Mouse (Mus musculus): Measurements from ENCODE around the gene Fgf12. TPM values are rescaled to one million over a fixed set of nuclear protein-coding genes. Genes with fewer than 3 reads are reported as not detected.

Fgf12 gene
- polyA plus RNA-seq, 1 experiment from 2014 or later: 0.74 TPM

- Histone ChIP-seq H3K27me3 (ENCODE audit: control insufficient read depth, insufficient read depth, low read length) (no peaks in the 10 kb centered on the region), H3K4me3 (ENCODE audit: low read depth, low read length) (no peak overlapping the region), H3K36me3 (ENCODE audit: control insufficient read depth, insufficient read depth, low read length) (no peaks in the 10 kb centered on the region), H3K9ac (ENCODE audit: low read length) (no peak overlapping the region), H3K27ac (replicated peaks) (no peak overlapping the region), H3K4me1 (replicated peaks; ENCODE audit: control insufficient read depth, insufficient read depth) (no peaks in the 10 kb centered on the region), H3K9me3 (ENCODE audit: control insufficient read depth, low read length) (no peaks in the 10 kb centered on the region), H3K4me2 (replicated peaks; ENCODE audit: low read depth) (no peak overlapping the region)
- no peak for TF ChIP-seq EP300 (optimal IDR thresholded peaks at IDR 0.05)
- no peak for TF ChIP-seq CTCF (IDR thresholded peaks at IDR 0.05; ENCODE audit: low read depth)
- 47% methylated on average over 1 of the region's 1 CpGs for WGBS
- DNase-seq (ENCODE audit: low spot score) (no peak), ATAC-seq (ENCODE audit: low FRiP score, low TSS enrichment) (no peak)
Measured at GRCm38 (mm10) chr16:28336700-28337099, 416.2 kb downstream of the Fgf12 start.

- Histone ChIP-seq H3K4me3 (ENCODE audit: low read depth, low read length) (no peak overlapping the region), H3K27me3 (ENCODE audit: control insufficient read depth, insufficient read depth, low read length) (no peaks in the 10 kb centered on the region), H3K4me1 (replicated peaks; ENCODE audit: control insufficient read depth, insufficient read depth) (no peaks in the 10 kb centered on the region), H3K36me3 (ENCODE audit: control insufficient read depth, insufficient read depth, low read length) (no peaks in the 10 kb centered on the region), H3K27ac (replicated peaks) (no peak overlapping the region), H3K4me2 (replicated peaks; ENCODE audit: low read depth) (no peak overlapping the region), H3K9ac (ENCODE audit: low read length) (no peak overlapping the region), H3K9me3 (ENCODE audit: control insufficient read depth, low read length) (no peaks in the 10 kb centered on the region)
- WGBS: 80% methylated on average over 3 of the region's 3 CpGs
- DNase-seq (ENCODE audit: low spot score) (no peak), ATAC-seq (ENCODE audit: low FRiP score, low TSS enrichment) (no peak)
- TF ChIP-seq EP300 (optimal IDR thresholded peaks at IDR 0.05): no peak
- TF ChIP-seq CTCF (IDR thresholded peaks at IDR 0.05; ENCODE audit: low read depth): no peak
Measured at GRCm38 (mm10) chr16:28335025-28335424, 417.8 kb downstream of the Fgf12 start.

DNA sequence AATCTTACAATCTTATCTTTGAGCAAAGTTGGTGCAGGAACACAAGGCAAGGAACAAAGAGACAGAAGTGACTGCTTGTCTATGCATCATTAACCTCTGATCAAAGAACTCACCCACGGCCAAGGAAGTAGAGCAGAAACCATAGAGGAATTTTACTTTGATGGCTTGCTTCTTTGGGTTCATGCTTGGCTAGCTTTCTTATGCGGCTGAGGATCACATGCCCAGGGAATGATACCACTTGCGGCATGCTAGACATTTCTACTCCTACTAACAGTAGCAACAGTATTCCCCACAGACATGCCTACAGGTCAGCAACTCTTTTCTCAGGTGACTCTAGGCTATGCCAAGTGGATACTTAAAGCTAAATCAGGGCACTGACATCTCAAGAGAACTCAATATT is 429.3 kb downstream of the Fgf12 start:
- DNase-seq (ENCODE audit: low spot score) (no peak), ATAC-seq (ENCODE audit: low FRiP score, low TSS enrichment) (no peak)
- H3K4me2 ChIP-seq (replicated peaks; ENCODE audit: low read depth): no peak overlapping the region
- H3K9me3 ChIP-seq (ENCODE audit: control insufficient read depth, low read length): no peaks in the 10 kb centered on the region
- TF ChIP-seq EP300 (optimal IDR thresholded peaks at IDR 0.05) (no peak), CTCF (IDR thresholded peaks at IDR 0.05; ENCODE audit: low read depth) (no peak)
- no peaks in the 10 kb centered on the region for H3K27me3 ChIP-seq (ENCODE audit: control insufficient read depth, insufficient read depth, low read length)
- no peak overlapping the region for H3K27ac ChIP-seq (replicated peaks)
- H3K4me3 ChIP-seq (ENCODE audit: low read depth, low read length): no peak overlapping the region
- H3K36me3 ChIP-seq (ENCODE audit: control insufficient read depth, insufficient read depth, low read length): no peaks in the 10 kb centered on the region
- H3K9ac ChIP-seq (ENCODE audit: low read length): no peak overlapping the region
- H3K4me1 ChIP-seq (replicated peaks; ENCODE audit: control insufficient read depth, insufficient read depth): no peaks in the 10 kb centered on the region
- 82% methylated on average over 3 of the region's 3 CpGs for WGBS

DNA sequence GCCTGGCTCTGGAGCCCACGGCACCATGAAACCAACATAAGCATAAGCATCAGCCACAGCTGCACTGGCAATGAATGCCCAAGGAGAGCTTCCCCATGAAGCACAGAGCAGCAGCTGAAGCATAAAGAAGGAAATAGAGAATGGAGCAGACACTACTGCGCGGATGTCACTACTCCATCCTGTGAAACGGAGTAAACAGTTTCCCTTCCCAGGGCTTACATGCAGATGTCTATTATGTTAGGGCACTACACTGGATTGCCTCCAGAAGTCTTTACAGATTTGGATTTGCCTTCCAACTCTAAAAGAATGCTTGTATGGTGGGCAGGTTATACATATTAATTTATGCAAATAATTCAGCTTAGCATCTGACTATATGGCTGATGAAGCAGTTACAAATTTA is 441.2 kb downstream of the Fgf12 start:
- no peak overlapping the region for H3K9ac ChIP-seq (ENCODE audit: low read length)
- H3K36me3 ChIP-seq (ENCODE audit: control insufficient read depth, insufficient read depth, low read length): no peaks in the 10 kb centered on the region
- ATAC-seq (ENCODE audit: low FRiP score, low TSS enrichment) (no peak), DNase-seq (ENCODE audit: low spot score) (no peak)
- no peak overlapping the region for H3K4me2 ChIP-seq (replicated peaks; ENCODE audit: low read depth)
- H3K27ac ChIP-seq (replicated peaks): no peak overlapping the region
- no peak overlapping the region for H3K4me3 ChIP-seq (ENCODE audit: low read depth, low read length)
- H3K9me3 ChIP-seq (ENCODE audit: control insufficient read depth, low read length): no peaks in the 10 kb centered on the region
- 82% methylated on average over 4 of the region's 4 CpGs for WGBS
- no peaks in the 10 kb centered on the region for H3K4me1 ChIP-seq (replicated peaks; ENCODE audit: control insufficient read depth, insufficient read depth)
- no peaks in the 10 kb centered on the region for H3K27me3 ChIP-seq (ENCODE audit: control insufficient read depth, insufficient read depth, low read length)
- no peak for TF ChIP-seq EP300 (optimal IDR thresholded peaks at IDR 0.05)
- TF ChIP-seq CTCF (IDR thresholded peaks at IDR 0.05; ENCODE audit: low read depth): no peak

GRCm38 (mm10) chr16:28303889-28304288 is 449.0 kb downstream of the Fgf12 start:
- no peak for ATAC-seq (ENCODE audit: low FRiP score, low TSS enrichment)
- WGBS: 43% methylated on average over 1 of the region's 1 CpGs

DNA sequence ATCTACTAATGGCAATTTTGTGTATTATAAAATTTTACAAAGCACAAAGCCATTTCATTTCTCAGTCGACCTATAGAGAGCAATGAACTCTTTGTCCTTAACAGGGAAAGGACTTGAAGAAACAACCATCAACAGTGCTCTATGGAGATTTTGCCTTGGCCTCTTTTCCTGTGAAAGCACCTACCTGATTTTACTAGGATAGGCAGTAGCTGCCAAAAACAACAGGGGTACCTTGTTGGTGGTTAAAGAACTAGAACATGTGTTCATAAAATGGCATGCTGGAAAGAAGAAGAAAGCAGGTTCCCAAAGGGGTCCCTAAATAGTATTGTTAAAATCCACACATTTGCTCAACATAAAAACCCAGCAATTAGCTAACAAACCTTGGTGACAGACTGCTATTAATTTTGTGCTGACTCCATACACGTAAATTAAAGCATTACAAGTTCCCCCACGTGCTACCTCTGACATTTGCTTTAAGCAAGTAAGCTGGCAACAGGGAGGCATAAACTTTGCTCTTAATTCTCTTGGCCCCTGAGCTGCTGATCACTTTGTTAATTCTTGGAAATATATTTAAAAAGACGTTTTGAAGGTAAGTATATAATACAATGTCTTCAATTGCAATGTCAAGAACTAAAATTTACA is 463.1 kb downstream of the Fgf12 start:
- 46% methylated on average over 4 of the region's 4 CpGs for WGBS

More at GRCm38 (mm10) chr16:28303889-28304288, 449.0 kb downstream of the Fgf12 start:
- Histone ChIP-seq H3K4me3 (ENCODE audit: low read depth, low read length) (no peak overlapping the region), H3K4me2 (replicated peaks; ENCODE audit: low read depth) (no peak overlapping the region), H3K9ac (ENCODE audit: low read length) (no peak overlapping the region), H3K9me3 (ENCODE audit: control insufficient read depth, low read length) (no peaks in the 10 kb centered on the region), H3K4me1 (replicated peaks; ENCODE audit: control insufficient read depth, insufficient read depth) (no peaks in the 10 kb centered on the region), H3K36me3 (ENCODE audit: control insufficient read depth, insufficient read depth, low read length) (no peaks in the 10 kb centered on the region), H3K27ac (replicated peaks) (no peak overlapping the region), H3K27me3 (ENCODE audit: control insufficient read depth, insufficient read depth, low read length) (no peaks in the 10 kb centered on the region)
- DNase-seq (ENCODE audit: low spot score): no peak
- TF ChIP-seq CTCF (IDR thresholded peaks at IDR 0.05; ENCODE audit: low read depth): no peak
- TF ChIP-seq EP300 (optimal IDR thresholded peaks at IDR 0.05): no peak

More for the DNA sequence above, 463.1 kb downstream of the Fgf12 start:
- DNase-seq (ENCODE audit: low spot score): no peak
- Histone ChIP-seq H3K4me3 (ENCODE audit: low read depth, low read length) (no peak overlapping the region), H3K4me2 (replicated peaks; ENCODE audit: low read depth) (no peak overlapping the region), H3K27me3 (ENCODE audit: control insufficient read depth, insufficient read depth, low read length) (no peaks in the 10 kb centered on the region), H3K4me1 (replicated peaks; ENCODE audit: control insufficient read depth, insufficient read depth) (no peaks in the 10 kb centered on the region), H3K36me3 (ENCODE audit: control insufficient read depth, insufficient read depth, low read length) (no peaks in the 10 kb centered on the region), H3K9me3 (ENCODE audit: control insufficient read depth, low read length) (no peaks in the 10 kb centered on the region), H3K9ac (ENCODE audit: low read length) (no peak overlapping the region), H3K27ac (replicated peaks) (no peak overlapping the region)
- ATAC-seq (ENCODE audit: low FRiP score, low TSS enrichment): no peak
- no peak for TF ChIP-seq EP300 (optimal IDR thresholded peaks at IDR 0.05)
- no peak for TF ChIP-seq CTCF (IDR thresholded peaks at IDR 0.05; ENCODE audit: low read depth)
